Mouse (Mus musculus) right cerebral cortex, postnatal 14 days (tissue): ENCODE results near the gene Bckdhb.
A peak's percentile ranks its signal among the peaks of the same experiment; 100 is the strongest.

Experiments
- DNase-seq: peaks from one replicate; pipeline ENCODE4 v3.0.0; 2022

The Bckdhb gene

GRCm38 (mm10) chr9:84109777-84110478, 185.0 kb downstream of the Bckdhb start:
- peak; percentile 25 for DNase-seq

- no peak for DNase-seq
These were observed 185.7 kb downstream of the Bckdhb start for GRCm38 (mm10) chr9:84110616-84111015.

GRCm38 (mm10) chr9:84112319-84112718, 187.4 kb downstream of the Bckdhb start:
- no peak for DNase-seq

GRCm38 (mm10) chr9:84112842-84113568, 188.1 kb downstream of the Bckdhb start:
- no peak for DNase-seq

GRCm38 (mm10) chr9:84114254-84114653, 189.3 kb downstream of the Bckdhb start:
- DNase-seq, result no peak

- DNase-seq, result no peak
These were observed 192.4 kb downstream of the Bckdhb start for GRCm38 (mm10) chr9:84117337-84117736.

- DNase-seq, result no peak
These were observed 200.1 kb downstream of the Bckdhb start for GRCm38 (mm10) chr9:84124996-84125395.

GRCm38 (mm10) chr9:84130338-84130737, 205.4 kb downstream of the Bckdhb start:
- DNase-seq, result no peak

GRCm38 (mm10) chr9:84135062-84135461, 210.1 kb downstream of the Bckdhb start:
- DNase-seq, result no peak

GRCm38 (mm10) chr9:84137192-84137591, 212.2 kb downstream of the Bckdhb start:
- DNase-seq, result no peak

- DNase-seq, result no peak
These were observed 223.2 kb downstream of the Bckdhb start for GRCm38 (mm10) chr9:84148124-84148523.
